Mouse (Mus musculus) lung, embryonic 15.5 days (tissue): ENCODE data around the gene Nid1. TPM values are rescaled to one million over a fixed set of nuclear protein-coding genes. Genes with fewer than 3 reads are reported as not detected.
A peak's percentile ranks its signal among the peaks of the same experiment; 100 is the strongest.

Experiments used
- ATAC-seq: fragments of 200-750 bp; cut with Nextera tagmentation; 2 replicates; pipeline ENCODE4 v1.8.0; 2017; ENCODE audit warnings: moderate number of reproducible peaks, borderline replicate concordance; ENCODE audit not compliant: low FRiP score, low TSS enrichment; ENCODE audit errors: extremely low read depth
- H3K27ac ChIP-seq: fragments of 300-500 bp; sonication (generic); 2 replicates; pipeline ENCODE4 v1.5.1; 2015; ENCODE audit warnings: moderate library complexity, mild to moderate bottlenecking, inconsistent platforms
- H3K27me3 ChIP-seq: fragments of 300-500 bp; sonication (generic); 2 replicates; pipeline ENCODE4 v1.6.1; 2015; ENCODE audit warnings: inconsistent platforms
- H3K36me3 ChIP-seq: fragments of 300-500 bp; sonication (generic); 2 replicates; pipeline ENCODE4 v1.6.1; 2015; ENCODE audit warnings: inconsistent platforms
- H3K4me1 ChIP-seq: fragments of 300-500 bp; sonication (generic); 2 replicates; pipeline ENCODE4 v1.6.1; 2015; ENCODE audit warnings: inconsistent platforms
- H3K4me2 ChIP-seq: fragments of 300-500 bp; sonication (generic); 2 replicates; pipeline ENCODE4 v1.6.1; 2015; ENCODE audit warnings: inconsistent platforms, mild to moderate bottlenecking, moderate library complexity
- H3K4me3 ChIP-seq: fragments of 300-500 bp; sonication (generic); 2 replicates; pipeline ENCODE4 v1.5.1; 2015; ENCODE audit warnings: mild to moderate bottlenecking, inconsistent platforms
- H3K9ac ChIP-seq: fragments of 300-500 bp; sonication (generic); 2 replicates; pipeline ENCODE4 v1.6.1; 2015; ENCODE audit warnings: inconsistent platforms
- H3K9me3 ChIP-seq: fragments of 300-500 bp; sonication (generic); 2 replicates; pipeline ENCODE4 v1.6.1; 2016; ENCODE audit warnings: inconsistent platforms
- WGBS: fragments of 180-500 bp; shearing (Covaris S2); methylation state at CpG from one replicate; pipeline ENCODE4 v1.1.7; 2015; 5-methylcytosine and 5-hydroxymethylcytosine counted together
- polyA plus RNA-seq: library from polyadenylated mRNA; unstranded; fragments of >200 nt; fragmentation: Nextera tagmentation; extraction: Ambion mirVana; gene quantifications from 2 replicates; pipeline ENCODE4 v1.2.1, GENCODE M21; 2015

The Nid1 gene
- polyA plus RNA-seq, 1 experiment from 2014 or later, result 135 TPM

DNA sequence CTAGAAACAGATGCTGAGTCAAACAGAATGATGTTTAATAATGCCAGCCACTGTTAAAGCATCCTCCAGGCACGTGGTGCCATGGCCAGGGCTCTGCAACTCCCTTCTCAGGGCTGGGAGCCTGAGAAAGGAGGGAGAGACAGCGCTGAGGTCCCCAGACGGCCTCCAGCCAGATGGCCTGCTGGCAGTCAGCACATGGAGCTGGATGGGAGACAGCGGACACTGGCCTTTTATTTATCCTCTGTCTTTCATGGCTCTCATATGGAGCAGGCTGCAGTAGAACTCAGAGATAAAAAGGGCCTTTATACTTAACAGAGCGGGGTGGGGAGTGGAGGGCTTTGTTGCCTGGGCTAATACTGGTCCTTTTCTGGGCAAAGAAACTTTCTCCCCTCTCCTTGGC lies 43.7 kb downstream of the Nid1 start:
- Histone ChIP-seq H3K4me2 (no peak overlapping the region), H3K4me3 (no peak overlapping the region), H3K9me3 (no peaks in the 10 kb centered on the region), H3K4me1 (peaks cover 14% of the 10 kb centered on the region; the same call in 1 of the 2 replicates), H3K9ac (no peak overlapping the region), H3K27me3 (no peaks in the 10 kb centered on the region), H3K36me3 (peaks cover 41% of the 10 kb centered on the region), H3K27ac (peak overlapping the region; percentile 24; the same call in 1 of the 2 replicates)
- peak; percentile 90 for ATAC-seq
- WGBS, result 40% methylated on average over 5 of the region's 5 CpGs

DNA sequence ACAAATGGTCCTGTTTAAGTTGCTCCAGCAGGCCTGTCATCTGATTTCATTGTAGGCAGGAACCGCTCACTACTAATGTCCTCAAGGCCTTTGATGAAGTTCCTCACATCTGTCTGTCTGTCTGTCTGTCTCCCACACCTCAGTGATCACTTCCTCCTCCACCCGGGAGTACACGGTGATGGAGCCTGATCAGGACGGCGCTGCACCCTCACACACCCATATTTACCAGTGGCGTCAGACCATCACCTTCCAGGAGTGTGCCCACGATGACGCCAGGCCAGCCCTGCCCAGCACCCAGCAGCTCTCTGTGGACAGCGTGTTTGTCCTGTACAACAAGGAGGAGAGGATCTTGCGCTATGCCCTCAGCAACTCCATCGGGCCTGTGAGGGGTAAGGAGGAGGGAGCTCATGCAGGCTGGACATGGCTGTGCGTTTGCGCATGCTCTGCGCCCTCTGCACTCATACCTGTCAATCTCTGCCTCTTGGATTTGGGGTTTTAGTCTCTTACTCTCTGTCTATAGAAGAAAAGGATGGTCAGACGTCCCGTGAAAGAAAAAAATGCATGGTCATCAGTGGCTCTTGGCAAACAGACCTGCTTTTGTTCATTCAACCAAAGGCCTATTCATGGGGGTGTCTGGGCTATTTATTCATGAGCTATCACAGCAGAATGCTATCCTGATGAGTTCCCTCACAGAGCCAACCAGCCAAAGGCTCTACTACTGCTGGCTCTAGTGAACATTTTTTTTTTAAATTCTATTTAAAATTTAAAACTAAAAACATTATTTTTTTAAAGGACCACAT lies 44.7 kb downstream of the Nid1 start:
- WGBS, result 86% methylated on average over 16 of the region's 16 CpGs
- Histone ChIP-seq H3K4me1 (peaks cover 14% of the 10 kb centered on the region; the same call in 1 of the 2 replicates), H3K4me2 (no peak overlapping the region), H3K9me3 (no peaks in the 10 kb centered on the region), H3K36me3 (peaks cover 37% of the 10 kb centered on the region), H3K4me3 (no peak overlapping the region), H3K9ac (no peak overlapping the region), H3K27ac (no peak overlapping the region), H3K27me3 (no peaks in the 10 kb centered on the region)
- ATAC-seq, result no peak

DNA sequence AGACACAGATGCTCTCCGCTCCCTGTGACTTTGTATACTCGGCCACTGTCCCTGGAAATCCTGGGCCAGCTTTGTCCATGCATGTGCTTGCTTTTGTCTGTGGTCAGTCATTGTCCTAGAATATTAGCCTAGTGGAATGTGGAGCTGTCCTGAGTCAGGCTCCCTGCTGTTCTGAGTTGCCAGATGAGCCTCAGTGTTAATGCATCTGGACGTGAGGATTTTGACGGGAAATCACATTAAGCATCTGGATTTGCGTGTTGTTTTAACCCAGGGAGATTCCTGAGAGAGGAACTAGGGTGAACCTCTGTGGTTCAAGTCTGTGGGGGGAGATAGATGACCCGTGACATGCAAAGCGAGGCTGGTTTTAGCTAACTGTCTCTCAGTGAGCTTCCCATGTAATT lies 47.0 kb downstream of the Nid1 start:
- Histone ChIP-seq H3K4me2 (no peak overlapping the region), H3K36me3 (peaks cover 34% of the 10 kb centered on the region)

DNA sequence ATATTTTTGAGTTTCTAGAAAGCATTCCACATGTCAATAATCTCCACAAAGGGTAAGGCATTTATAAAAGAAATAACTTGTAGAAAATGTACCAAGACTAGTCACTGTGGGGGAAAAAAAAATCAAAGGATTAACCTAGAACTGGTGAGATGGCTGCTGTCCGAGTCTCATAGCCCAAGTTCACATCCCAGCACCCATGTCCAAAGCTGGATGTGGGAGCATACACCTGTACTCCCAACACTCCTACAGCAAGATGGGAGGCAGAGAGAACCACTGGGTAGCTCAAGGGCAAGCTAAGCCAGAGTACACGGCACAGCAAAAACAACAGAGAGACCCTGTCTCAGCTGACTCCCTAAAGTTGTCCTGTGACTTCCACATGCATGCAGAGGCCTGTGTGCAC lies 47.5 kb downstream of the Nid1 start:
- Histone ChIP-seq H3K9ac (no peak overlapping the region), H3K4me1 (peaks cover 10% of the 10 kb centered on the region; the same call in 1 of the 2 replicates), H3K27me3 (no peaks in the 10 kb centered on the region), H3K36me3 (peaks cover 36% of the 10 kb centered on the region), H3K4me2 (no peak overlapping the region), H3K27ac (no peak overlapping the region), H3K4me3 (no peak overlapping the region), H3K9me3 (no peaks in the 10 kb centered on the region)
- WGBS, result 79% methylated on average over 2 of the region's 2 CpGs
- ATAC-seq, result no peak

More for the DNA sequence above, 47.0 kb downstream of the Nid1 start:
- H3K4me3 ChIP-seq, result no peak overlapping the region
- H3K9me3 ChIP-seq, result no peaks in the 10 kb centered on the region
- peaks cover 10% of the 10 kb centered on the region; the same call in 1 of the 2 replicates for H3K4me1 ChIP-seq
- H3K27me3 ChIP-seq, result no peaks in the 10 kb centered on the region
- H3K27ac ChIP-seq, result no peak overlapping the region
- H3K9ac ChIP-seq, result no peak overlapping the region
- ATAC-seq, result no peak
- WGBS, result 51% methylated on average over 7 of the region's 7 CpGs

DNA sequence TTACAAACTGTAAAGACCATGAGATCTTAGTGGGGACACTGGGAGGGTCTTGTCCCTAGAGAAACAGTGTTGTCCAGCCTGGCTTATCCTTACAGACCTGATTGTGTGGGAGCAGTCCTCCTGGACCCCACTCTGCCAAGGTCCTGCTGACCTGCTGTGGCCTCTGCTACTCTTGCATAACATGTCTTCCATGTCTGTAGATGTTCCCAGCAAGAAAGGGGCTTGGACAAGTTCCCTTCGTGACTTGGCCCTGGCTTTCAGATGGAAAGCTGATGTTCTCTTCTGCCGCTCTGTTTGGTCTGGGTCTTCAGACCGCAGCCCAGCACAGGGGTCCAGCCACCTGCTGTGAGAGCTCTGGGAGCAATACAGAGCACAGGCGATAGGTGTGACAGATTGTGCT lies 48.3 kb downstream of the Nid1 start:
- Histone ChIP-seq H3K4me2 (no peak overlapping the region), H3K4me3 (no peak overlapping the region), H3K36me3 (peaks cover 38% of the 10 kb centered on the region), H3K27ac (no peak overlapping the region), H3K4me1 (peaks cover 9% of the 10 kb centered on the region; the same call in 1 of the 2 replicates), H3K27me3 (no peaks in the 10 kb centered on the region), H3K9ac (no peak overlapping the region), H3K9me3 (no peaks in the 10 kb centered on the region)
- no peak for ATAC-seq
- WGBS, result 85% methylated on average over 4 of the region's 4 CpGs

DNA sequence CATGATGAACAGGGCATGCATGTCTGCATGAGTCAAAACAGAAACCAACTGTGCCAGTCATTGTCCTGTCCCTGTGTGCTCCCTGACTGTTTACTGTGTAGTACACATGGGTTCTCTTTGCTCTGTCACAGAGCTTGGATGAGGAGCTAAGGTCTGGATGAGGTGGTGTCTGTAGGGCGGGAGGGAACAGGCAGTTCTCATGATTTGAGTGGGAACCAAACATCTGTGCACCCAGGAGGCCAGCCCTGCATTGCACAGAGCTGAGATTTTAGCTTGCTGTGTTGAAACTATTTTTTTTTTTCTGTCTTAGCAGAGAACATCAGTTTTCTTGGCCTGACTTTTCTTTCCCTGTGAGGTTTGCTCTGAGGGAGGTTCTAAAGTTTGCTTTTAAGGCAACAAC lies 50.5 kb downstream of the Nid1 start:
- Histone ChIP-seq H3K9me3 (no peaks in the 10 kb centered on the region), H3K4me1 (0 out of 2 replicates have a peak, but pooled peaks cover 6% of the 10 kb centered on the region), H3K27ac (no peak overlapping the region), H3K36me3 (peaks cover 38% of the 10 kb centered on the region), H3K27me3 (no peaks in the 10 kb centered on the region), H3K9ac (no peak overlapping the region), H3K4me3 (no peak overlapping the region), H3K4me2 (no peak overlapping the region)
- 85% methylated on average over 1 of the region's 1 CpGs for WGBS
- no peak for ATAC-seq

DNA sequence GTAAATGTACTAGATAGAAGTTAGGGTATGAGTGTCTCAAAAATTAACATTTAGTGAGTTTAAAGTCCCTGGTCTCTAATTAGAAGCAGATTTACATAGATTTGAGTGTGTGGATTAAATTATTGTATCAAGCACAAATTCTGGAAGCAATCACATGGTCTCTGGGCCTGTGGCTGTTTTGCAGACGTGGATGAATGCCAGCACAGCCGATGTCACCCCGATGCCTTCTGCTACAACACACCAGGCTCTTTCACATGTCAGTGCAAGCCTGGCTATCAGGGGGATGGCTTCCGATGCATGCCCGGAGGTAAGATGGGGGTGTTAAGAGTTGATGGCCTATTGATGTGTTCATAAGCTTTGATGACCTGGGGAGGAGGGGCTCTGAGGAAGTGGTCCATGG lies 52.5 kb downstream of the Nid1 start:
- no peak overlapping the region for H3K27ac ChIP-seq
- no peak overlapping the region for H3K4me2 ChIP-seq
- 76% methylated on average over 5 of the region's 5 CpGs for WGBS
- no peak overlapping the region for H3K4me3 ChIP-seq
- peaks cover 26% of the 10 kb centered on the region; the same call in 1 of the 2 replicates for H3K36me3 ChIP-seq
- H3K4me1 ChIP-seq, result 0 out of 2 replicates have a peak, but pooled peaks cover 6% of the 10 kb centered on the region
- no peak overlapping the region for H3K9ac ChIP-seq
- ATAC-seq, result no peak
- no peaks in the 10 kb centered on the region for H3K9me3 ChIP-seq
- no peaks in the 10 kb centered on the region for H3K27me3 ChIP-seq

DNA sequence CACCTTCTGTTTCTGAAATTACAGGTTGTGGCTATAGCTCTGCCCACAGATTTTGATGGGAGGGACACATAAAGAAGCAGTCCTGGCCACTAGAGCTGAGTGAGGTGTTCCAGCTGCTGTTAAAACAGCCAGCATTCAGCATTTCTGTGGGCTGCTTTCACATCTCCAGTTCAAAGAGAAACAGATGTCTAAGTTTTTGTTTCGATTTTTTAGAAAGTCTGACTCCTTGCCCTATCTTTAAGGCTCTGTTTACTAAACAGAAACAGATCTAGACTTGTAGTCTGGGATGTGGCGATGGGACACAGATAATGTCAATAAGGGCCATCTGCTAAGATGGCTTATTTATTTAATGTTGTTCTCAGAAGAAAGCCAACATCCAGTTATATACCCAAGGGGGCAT lies 54.8 kb downstream of the Nid1 start:
- no peaks in the 10 kb centered on the region for H3K9me3 ChIP-seq
- H3K4me3 ChIP-seq, result no peak overlapping the region
- H3K9ac ChIP-seq, result no peak overlapping the region
- no peaks in the 10 kb centered on the region for H3K27me3 ChIP-seq
- no peak overlapping the region for H3K4me2 ChIP-seq
- peak; percentile 75; the same call in 1 of the 2 replicates for ATAC-seq
- WGBS, result 44% methylated on average over 2 of the region's 2 CpGs
- H3K36me3 ChIP-seq, result peaks cover 25% of the 10 kb centered on the region; the same call in 1 of the 2 replicates
- H3K4me1 ChIP-seq, result 0 out of 2 replicates have a peak, but pooled peaks cover 6% of the 10 kb centered on the region
- H3K27ac ChIP-seq, result peak overlapping the region; percentile 46; the same call in 1 of the 2 replicates

DNA sequence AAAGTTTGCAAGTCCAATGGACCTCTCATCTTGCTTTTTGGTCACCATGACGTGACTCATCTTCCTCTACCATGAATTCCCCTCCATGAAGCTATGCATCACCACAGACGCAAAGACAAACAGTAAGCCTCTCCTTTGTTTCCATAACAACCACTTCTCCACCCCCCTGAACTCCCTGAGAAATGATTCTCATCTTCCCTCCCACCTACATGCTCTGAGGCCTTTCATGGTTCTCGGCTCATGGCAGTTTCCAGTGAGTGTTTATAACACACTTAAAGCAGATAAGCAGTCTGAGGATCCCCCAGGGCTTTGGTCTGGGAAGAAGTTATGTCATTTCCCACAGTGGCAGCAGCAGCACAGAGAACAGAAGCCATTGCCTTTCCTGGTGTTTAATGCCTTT lies 56.2 kb downstream of the Nid1 start:
- H3K27ac ChIP-seq, result no peak overlapping the region
- ATAC-seq, result no peak
- WGBS, result 38% methylated on average over 3 of the region's 3 CpGs

DNA sequence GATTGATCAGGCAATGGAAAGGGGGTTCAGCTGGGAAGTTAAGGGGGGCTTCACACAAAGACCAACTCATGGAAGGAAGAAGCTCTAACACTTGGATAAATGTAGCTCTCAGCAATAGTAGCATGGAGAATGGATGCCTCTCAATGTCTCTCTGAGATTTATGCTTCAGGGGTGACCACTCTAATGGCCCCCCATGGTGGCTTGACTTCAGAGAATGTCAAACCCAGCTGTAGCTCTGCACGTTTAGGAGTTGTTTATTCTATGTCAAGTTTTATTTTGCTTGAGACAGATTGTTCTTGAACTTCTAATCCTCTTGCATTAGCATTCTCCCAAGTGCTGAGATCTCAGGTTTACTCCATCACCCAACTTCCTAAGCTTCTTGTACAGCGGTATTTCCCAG lies 60.7 kb downstream of the Nid1 start:
- Histone ChIP-seq H3K4me2 (no peak overlapping the region), H3K4me3 (no peak overlapping the region), H3K27ac (no peak overlapping the region), H3K36me3 (peaks cover 26% of the 10 kb centered on the region; the same call in 1 of the 2 replicates), H3K4me1 (no peaks in the 10 kb centered on the region), H3K9me3 (no peaks in the 10 kb centered on the region), H3K27me3 (no peaks in the 10 kb centered on the region), H3K9ac (no peak overlapping the region)
- ATAC-seq, result no peak
- 53% methylated on average over 2 of the region's 2 CpGs for WGBS

More for the DNA sequence above, 56.2 kb downstream of the Nid1 start:
- Histone ChIP-seq H3K4me2 (no peak overlapping the region), H3K9ac (no peak overlapping the region), H3K4me1 (0 out of 2 replicates have a peak, but pooled peaks cover 6% of the 10 kb centered on the region), H3K27me3 (no peaks in the 10 kb centered on the region), H3K36me3 (peaks cover 15% of the 10 kb centered on the region; the same call in 1 of the 2 replicates), H3K9me3 (no peaks in the 10 kb centered on the region), H3K4me3 (no peak overlapping the region)

DNA sequence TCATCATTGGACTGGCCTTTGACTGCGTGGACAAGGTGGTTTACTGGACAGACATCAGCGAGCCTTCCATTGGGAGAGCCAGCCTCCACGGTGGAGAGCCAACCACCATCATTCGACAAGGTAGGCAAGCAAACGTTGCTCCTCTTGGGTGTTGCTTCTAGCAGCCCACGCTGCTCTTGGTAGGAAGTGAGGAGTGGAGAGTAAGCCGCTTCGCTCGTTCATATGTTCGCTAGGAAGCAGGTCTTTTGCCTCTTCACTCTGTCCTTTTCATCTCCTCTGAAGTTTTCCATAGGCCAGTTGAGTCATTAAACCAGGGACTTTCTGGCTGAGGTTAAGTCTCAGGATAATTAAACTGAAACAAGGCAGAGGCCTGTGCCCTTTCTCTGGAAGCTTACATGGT lies 65.1 kb downstream of the Nid1 start:
- ATAC-seq, result no peak

DNA sequence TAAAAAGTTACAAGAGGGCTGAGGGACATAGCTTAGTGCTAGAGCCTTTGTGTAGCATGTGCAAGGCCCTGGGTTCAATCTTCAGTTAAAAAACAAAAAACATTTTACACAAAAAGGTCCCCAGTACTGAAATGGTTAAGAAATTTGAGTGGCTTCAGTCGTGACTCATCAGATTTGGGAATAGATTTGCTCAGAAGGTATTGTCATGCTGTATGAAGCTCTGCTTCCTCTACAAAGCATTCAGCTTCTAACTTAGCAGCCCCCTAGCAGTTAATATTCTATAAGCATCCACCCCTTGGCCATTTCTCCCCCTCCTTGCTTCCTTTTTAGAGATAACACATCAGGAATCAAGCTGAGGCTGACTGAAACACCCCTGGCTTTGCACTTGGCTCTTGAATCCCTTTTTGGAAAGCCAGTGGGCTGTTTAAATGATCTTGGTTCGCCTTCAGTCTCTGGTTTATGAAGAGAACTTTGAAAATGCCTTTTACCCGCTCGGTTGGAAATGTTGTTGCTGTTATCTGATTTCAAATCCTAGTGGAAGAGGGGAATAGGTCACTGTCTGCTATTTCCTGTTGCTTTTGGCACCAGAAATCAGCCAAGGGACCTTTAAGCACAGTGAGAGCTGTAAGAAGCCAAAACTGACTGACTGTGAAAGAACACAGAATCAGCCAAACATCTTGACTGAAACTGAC lies 66.5 kb downstream of the Nid1 start:
- ATAC-seq, result peak; percentile 64; the same call in 1 of the 2 replicates
- no peaks in the 10 kb centered on the region for H3K27me3 ChIP-seq
- H3K4me3 ChIP-seq, result no peak overlapping the region
- no peak overlapping the region for H3K4me2 ChIP-seq
- peaks cover 43% of the 10 kb centered on the region; the same call in 1 of the 2 replicates for H3K36me3 ChIP-seq
- H3K4me1 ChIP-seq, result peaks cover 11% of the 10 kb centered on the region
- peak overlapping the region; percentile 76 for H3K27ac ChIP-seq
- H3K9me3 ChIP-seq, result no peaks in the 10 kb centered on the region
- no peak overlapping the region for H3K9ac ChIP-seq
- WGBS, result 36% methylated on average over 4 of the region's 4 CpGs

More for the DNA sequence above, 65.1 kb downstream of the Nid1 start:
- Histone ChIP-seq H3K4me3 (no peak overlapping the region), H3K9me3 (no peaks in the 10 kb centered on the region), H3K4me1 (peaks cover 11% of the 10 kb centered on the region), H3K4me2 (no peak overlapping the region), H3K36me3 (peaks cover 33% of the 10 kb centered on the region; the same call in 1 of the 2 replicates), H3K9ac (no peak overlapping the region), H3K27me3 (no peaks in the 10 kb centered on the region), H3K27ac (no peak overlapping the region)
- 87% methylated on average over 10 of the region's 10 CpGs for WGBS
